Mouse (Mus musculus): ENCODE measurements at regions not wholly inside any gene's neighbourhood (a gene's known extent, or its start where the extent isn't known, plus 50 kb on each side); places are given as distances from the start of the nearest gene placed in this dataset.
"Not testable (repeated sequence)": the region's sequence is repeated elsewhere in the genome, so short reads cannot be mapped to it uniquely, and the experiment has no call there.

DNA sequence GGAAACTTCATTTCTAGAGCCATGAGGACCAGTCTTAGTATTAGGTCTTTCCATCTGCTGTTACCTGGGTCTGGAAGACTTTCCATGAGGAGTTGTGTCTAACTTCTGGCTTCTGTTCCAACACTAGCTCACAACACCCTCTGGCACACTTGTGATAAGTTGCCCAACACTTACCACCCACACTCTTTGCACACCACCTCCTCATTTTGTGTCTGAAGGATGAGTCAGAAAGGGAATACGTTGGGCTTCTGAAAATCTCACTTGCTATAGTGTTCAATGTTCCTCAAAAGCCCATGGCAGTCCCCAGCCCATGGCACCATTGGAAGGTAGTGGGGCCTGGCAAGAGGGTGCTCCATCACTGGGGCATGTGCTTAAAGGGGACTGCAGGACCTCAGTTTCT lies 161.5 kb downstream of the Cartpt start:
- peak; percentile 37 to 72 for DNase-seq (ENCODE audit: low spot score in 2 of 2)

DNA sequence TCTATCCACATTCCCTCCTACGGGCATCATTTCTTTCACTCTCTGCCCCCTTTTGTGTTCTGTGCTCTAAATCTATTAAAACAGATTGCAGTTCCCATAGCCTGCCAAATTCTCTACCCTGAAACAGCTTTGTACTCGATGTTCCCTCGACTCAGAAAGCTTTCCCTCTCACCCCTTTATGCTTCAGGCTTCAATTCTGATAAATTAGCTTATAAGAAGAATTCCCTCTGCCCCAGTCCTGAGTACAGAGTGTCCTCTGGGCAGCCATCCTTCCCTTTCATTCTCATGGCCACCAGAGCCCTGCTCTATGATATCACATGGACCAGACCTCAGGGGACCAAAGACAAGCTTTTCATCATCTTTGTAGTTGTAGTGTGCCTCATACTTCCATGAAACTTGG lies 163.6 kb downstream of the Cartpt start:
- DNase-seq (ENCODE audit: low spot score in 2 of 2), result peak in 1 of 2 experiments; percentile 5

DNA sequence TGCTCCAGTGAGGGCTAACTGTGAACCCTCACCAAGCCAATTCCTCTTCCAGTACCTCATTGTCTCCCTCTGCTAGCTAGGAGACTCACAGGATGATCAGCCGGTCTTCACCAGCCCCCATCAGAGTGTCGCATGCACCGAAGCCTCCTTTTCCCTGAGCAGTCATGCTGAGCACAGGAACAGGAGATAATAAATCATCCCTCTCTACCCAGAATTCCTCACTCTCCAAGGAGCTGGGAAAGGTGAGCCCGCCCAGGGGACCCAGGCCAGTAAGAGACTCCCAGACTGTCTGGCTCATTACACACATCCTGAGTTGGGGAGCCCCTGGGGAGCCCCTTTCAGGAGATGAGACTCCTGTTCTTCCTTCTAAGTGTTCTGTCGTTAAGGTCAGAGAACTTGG lies 171.7 kb downstream of the Cartpt start:
- DNase-seq (ENCODE audit: low spot score in 2 of 2), result no peak

DNA sequence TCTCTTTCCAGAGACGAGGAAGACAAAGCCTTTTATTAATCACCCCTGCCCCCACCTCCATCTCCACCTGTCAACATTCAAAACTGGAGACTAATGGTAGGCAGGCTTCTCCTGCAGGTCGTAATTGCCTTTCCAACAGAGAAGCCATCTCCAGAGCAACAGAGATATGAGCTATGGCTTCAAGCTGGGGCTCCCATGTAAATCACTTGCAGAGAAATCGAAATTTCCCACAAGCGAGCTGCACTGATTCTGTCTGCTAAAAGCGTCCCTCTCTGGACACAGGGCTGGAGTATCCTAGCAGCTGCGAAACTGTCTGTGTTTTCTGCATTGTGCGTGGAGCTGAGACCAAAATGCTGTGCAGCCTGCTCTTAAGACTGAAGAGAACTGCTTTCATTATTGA lies 176.6 kb downstream of the Cartpt start:
- DNase-seq (ENCODE audit: low spot score in 2 of 2), result no peak

DNA sequence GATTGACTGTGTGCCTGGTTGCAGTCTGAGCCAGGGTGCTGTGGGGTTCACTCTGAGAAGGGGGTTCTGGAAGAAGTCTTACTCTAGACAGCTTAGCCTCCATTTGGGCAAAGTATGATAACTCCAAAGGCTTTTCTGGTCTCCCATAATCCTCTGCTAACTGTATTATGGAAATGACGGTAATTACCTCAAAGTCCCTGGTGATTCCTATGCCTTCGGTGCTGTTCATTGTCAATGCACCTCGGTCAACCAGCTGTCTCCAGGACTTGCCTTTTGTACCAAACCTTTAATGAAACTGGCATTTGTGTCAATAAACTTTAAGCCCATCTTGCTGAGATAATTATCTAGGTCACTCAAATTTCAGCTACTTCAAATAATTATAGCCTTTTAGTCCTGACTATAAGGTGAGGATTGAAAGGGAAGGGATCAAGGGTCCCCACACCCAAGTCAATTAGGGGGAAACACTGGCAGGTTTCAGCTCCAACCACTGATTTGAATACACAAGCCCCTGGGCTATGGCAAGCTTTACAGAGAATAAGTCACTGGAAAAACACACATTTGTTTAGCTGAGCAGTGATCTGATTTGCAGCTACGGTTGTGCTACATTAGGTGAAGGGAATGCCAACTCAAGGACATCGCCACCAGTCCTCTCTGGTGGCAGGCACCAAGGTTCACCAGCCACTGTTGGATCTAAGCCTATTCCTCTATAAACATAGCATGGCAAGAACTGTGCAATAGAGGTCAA lies 177.5 kb downstream of the Cartpt start:
- DNase-seq (ENCODE audit: low spot score in 2 of 2), result no peak

DNA sequence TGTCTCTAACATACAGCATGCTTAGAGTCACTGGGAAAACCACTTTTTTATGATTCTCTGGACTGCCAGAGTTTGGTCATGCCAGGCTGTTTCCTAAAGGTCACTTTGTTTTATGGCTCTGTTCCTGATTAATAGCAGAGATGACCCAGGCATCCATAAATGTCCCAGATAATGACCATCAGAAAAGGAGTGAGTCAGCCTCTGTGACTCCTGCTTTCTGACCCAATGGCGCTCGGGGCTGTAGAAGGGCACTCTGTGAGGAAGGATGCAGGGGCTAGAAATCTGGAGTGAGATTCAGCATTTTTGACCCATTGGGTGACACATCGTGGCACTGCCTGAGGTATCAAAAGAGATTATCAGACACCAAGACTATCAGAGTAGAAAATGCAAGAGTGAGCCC lies 180.3 kb downstream of the Cartpt start:
- DNase-seq (ENCODE audit: low spot score in 2 of 2), result no peak

DNA sequence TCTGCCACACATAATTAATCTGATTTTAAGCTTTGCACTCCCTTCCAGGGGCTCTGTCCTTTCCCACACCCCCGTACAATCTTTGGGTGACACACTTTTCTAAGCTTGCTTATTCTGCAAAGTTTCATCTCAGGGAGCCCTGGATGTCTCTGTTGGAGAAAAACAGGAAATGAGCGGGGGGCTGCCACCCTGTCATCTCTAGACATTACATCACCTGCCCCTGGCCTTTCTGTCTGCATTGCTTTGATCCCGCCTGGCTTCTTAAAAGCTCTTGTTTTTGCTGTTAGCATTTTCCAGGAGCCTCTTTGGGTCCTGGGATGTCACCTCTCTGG lies 180.2 kb upstream of the Map1b start:
- DNase-seq (ENCODE audit: low spot score in 2 of 2), result no peak

DNA sequence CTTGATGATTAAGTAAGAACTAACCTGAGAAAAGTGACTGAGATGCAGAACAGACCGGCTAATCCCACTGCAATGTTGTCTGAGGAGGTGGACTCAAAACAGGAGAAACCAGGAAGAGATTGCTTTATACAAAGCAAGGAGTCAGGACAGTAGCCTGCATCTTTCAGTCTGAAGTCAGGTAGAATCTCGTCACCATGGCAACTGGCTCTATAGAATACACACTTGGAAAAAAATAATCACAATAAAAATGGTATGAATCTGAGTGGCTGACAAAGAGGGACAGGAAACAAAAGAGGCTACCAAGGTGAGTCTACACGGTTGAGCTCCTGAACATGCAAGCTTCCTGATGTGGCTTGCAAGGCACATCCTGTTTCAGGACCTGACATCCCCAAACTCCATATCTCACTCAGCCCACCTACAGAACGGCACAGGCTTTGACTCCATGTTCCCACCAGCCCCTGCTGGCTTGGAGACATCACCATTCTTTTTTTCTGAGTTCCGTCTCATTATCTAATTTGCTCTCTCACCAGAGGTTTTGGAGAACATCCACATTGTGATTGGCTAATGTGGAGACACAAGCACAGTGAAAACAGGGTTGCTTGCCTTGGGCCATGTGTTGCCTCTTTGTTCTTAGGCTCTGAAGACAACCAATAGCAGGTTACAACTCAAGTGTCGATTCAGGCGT lies 179.7 kb upstream of the Map1b start:
- DNase-seq (ENCODE audit: low spot score in 2 of 2), result no peak

DNA sequence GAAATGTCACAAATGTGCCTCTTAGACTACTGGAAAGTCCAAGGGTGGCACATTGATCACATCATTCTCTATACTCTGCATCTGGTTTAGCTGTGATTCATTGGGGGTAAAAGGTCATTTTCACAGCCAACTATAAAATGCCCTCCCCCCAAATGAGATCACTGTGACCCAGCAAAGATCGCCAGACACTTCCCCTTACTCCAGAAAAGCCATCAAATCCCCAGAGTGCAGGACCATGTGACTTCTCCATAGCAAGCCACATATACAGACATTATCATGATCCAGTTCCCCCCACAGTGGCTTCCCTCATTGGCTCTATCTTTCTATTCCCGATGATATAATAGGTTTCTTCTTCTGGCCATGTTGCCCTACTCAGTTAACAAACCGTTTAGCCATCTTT lies 163.6 kb upstream of the Map1b start:
- DNase-seq (ENCODE audit: low spot score in 2 of 2), result no peak

DNA sequence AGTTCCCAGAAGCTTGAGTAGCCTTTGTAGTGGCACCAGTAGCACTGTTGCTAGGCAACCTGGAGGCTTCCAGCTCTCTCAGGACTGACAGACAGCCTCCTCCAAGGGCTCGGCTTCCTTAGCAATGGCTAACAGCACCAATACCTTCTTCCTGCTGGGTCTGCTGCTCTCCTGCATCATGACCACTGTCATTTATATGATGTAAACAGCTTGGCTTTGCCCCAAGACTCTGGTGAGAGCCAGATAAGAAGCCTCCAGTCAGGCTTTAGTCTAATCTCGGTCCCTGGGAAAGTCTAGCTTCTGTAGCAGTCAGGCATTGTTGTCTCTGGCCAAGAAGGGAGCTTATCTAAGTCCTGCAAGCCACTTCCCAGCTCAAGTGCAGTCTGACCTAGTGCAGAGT lies 163.1 kb upstream of the Map1b start:
- no peak for DNase-seq (ENCODE audit: low spot score in 2 of 2)

DNA sequence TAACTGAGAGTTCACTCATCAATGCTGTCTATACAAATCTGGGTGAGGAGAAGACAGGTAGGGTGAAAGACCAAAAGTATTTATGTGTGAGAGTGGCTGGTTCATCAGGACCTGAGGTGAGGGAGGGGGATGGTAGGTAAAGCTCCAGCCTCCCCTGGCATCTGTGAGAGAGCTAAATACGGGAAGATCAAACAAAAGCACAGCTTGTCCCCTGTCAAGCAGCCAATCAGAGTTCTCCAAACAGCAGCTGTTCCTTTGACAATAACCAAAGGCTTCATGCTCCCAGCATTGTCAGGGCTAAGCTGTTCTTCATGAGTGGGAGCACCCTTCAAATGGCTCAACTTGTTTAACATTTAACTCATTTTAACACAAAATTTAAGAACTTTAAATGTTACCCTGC lies 160.1 kb upstream of the Map1b start:
- DNase-seq (ENCODE audit: low spot score in 2 of 2), result no peak

DNA sequence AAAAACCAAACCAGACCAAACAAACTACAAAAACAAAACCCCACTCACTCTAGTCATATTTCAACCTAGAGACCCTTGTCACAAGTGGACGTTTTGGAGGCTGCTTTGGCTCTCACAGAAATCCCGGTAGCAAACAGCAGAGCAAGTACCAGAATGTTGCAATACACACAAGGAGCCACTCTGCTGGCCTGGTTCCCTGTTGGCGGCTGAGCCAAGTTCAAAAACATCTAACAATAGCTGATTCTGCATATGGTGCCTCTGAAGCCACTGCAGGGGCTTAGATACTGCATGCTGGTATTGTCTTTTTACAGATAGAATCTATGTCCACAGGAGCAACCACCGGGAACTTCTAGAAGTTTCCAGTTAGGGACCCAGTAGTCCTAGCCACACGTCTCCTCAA lies 159.6 kb upstream of the Map1b start:
- DNase-seq (ENCODE audit: low spot score in 2 of 2), result peak in 1 of 2 experiments; percentile 34

DNA sequence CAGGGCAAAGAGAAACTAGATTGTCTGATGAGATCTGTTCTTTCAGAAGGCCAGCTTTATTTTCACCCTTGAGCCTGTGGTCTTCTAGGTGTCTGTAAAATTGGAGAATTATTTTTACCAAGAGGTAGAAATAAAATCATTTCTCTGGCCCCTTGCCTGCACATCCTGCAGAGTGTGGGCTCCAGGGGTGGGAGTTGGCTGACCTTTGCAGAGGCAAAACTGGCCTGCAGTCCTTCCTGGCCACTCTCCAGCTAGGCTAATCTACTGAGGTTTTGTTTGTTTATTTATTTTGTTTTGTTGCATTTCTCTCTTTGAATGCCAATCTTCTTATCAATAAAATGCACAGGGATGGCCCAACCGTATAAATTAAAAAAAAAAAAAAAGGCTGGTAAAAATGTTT lies 156.4 kb upstream of the Map1b start:
- no peak for DNase-seq (ENCODE audit: low spot score in 2 of 2)

DNA sequence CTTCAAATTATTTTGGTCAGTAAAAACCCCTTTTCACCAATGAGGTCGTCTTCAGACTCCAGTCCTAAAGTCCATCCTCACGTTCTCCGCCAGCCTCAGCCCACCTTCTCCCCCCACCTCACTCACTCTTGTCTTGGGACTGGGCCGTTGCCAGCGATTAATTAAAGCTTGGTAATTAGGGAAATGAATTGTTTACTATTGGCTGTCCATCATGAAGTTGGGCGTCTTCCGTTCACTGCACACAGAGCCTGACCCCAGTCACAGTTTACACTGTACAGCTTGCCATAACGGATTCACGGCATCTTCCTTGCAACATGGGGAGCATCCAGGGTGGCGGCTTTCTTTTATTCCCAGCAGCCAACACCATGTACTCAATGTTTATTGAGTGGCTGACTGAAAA lies 155.4 kb upstream of the Map1b start:
- DNase-seq (ENCODE audit: low spot score in 2 of 2), result no peak

DNA sequence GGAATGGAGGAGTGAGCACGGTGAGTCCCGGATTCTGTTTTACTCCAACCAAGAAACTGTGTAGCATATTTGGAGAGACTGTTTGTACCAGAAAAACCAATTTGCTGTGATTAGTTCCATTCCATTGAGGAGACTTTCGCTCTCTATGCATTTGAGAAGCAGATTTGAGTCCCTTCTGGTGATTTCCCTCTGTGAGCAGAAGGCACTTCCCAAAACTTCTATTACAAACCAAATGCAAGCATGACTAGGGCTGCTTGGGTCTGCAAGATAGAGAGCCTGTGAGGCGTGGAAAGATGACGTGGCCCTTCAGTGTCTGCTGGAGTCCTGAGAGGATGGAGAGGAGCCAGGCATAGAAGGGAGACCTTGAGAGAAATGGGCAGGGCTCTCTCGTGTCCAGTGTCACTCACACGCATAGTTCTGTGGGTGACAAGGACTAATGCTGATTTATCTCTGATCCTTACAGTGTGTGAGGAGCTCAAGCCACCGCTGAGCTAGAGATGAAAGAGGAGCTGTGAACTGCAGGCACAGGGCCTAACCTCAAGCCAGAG lies 153.7 kb upstream of the Map1b start:
- no peak for DNase-seq (ENCODE audit: low spot score in 2 of 2)

DNA sequence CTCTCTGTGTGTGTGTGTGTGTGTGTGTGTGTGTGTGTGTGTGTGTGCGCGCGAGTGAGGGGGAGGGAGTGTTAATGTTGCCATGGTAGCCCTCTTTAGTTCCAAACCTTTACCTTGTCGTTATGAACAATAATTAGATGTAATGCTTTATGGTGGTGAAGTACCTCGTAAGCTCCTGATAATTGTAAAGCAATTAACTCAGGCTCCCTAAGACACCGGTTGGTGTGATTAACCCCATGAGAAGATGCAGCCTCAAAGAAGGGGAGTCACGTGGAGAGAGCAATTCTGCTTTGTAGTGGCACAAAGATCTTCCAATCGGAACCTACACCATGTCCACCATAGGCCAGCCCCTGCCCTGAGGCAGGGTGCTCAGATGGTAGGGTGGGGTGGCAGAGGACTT lies 152.3 kb upstream of the Map1b start:
- no peak for DNase-seq (ENCODE audit: low spot score in 2 of 2)

DNA sequence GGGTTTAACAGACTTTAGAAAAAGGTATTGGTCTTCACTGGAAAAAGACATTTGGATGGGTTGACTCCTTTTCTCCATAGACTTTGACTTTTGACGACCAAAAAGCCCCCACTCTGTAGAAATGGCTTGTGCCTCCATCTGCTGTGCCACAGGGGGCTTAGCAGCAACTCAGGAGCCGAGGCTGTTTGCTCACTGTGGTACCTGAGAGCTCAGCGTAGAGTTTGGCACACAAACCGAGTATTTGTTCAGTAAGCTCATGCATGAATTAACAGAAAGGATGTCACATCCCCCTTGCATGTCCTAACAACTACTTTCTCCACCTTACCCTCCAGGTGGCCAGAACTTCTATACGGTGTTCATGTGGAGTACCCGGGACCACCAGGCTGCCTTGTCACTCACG lies 149.7 kb upstream of the Map1b start:
- DNase-seq (ENCODE audit: low spot score in 2 of 2), result no peak

DNA sequence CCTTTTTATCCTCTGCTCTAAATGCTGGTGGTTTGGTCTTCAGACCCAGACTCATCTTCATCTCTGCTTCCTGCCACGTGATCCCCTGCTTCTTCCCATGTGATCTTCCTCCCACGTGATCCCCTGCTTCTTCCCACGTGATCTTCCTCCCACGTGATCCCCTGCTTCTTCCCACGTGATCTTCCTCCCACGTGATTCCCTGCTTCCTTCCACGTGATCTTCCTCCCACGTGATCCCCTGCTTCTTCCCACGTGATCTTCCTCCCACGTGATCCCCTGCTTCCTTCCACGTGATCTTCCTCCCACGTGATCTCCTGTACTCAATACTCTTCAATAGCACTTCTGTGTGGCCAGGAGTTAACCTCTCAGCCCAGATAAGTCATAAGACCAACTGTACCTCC lies 147.1 kb upstream of the Map1b start:
- DNase-seq (ENCODE audit: low spot score in 2 of 2), result not testable (repeated sequence)

DNA sequence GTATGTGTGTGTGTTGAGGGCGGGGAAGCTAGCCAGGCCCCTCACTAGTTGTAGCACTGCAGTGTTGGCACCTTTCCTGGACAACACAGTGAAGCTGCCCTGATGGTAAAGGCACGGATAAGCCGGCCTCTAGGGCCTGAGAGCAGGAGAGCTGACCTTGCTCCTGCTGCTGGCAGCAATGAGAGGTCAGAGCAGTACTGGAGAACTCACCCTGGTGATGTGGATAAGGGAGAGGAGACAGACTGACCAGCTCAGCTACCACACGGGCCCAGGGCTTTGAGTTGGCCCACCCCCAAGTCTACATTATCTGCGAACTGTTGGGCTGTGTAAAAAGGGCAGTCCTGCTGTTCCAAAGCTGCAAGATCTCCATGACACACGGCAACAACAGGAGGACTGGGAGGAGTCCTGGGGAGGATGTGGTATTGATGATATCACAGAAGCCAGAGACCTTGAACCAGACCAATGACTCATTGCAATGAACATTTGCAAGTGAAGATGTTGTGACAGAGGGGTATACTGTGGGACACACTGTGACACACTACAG lies 131.4 kb upstream of the Map1b start:
- no peak for DNase-seq (ENCODE audit: low spot score in 2 of 2)

DNA sequence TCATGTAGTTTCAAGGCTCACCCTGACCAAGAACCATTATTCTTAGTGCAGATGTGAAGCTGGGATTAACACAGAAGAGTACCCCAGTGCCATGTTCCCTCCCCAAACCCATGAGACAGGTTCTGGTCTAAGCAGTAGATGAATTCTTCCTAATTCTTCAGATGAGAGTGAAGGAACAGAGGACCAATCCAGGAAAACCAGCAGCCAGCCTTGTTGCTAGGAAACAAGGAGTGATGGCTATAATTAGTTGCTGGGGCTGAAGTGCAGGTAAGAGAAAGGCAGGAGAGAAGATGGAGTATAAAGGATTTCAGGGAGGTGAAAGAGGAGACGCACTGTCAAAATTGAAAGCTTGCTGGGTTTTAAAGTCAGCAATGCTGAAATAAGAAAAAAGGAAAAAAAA lies 128.4 kb upstream of the Map1b start:
- peak in 1 of 2 experiments; percentile 33 for DNase-seq (ENCODE audit: low spot score in 2 of 2)

DNA sequence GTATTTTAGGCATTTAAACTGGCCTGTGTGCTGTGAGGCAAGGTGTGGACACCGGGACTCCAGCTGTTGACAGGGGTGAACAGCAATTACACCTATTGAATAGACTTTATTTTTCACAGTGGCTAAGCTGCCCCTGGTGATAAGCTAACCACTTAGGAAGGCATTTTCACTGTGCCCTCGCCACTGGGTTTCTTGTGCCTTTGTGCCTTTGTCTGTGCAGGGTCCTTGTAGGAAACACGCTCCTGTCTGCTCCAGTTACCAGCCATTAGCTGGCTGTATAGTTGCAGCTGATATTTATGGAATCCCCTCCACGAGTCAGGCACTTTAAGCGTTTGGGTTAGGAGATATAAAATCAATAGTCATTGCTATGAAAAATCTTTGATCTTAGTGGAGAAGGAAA lies 126.5 kb upstream of the Map1b start:
- DNase-seq (ENCODE audit: low spot score in 2 of 2), result no peak

DNA sequence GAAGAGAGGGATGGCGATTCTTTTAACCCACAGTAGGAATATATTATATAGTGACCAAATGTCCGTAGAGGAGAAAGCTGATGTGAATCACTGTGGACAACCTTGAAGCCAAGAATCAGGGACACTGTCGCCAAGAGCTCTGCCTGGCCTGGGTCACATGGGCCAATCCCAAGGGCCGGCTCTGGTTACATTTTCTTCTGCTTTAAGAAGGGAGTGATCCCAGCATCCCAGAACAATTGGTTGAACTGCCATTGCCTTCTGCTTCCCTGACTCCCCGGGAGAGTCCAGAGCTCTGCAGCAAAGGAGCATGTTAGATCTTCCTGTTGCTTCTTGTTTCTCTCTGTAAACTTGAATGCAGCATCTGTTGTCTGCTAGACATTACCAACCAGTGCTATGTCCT lies 126.0 kb upstream of the Map1b start:
- DNase-seq (ENCODE audit: low spot score in 2 of 2), result no peak
